Mouse (Mus musculus) left cerebral cortex, postnatal 10 days (tissue): Measurements from ENCODE around the gene Smim9. TPM values are rescaled to one million over a fixed set of nuclear protein-coding genes. Genes with fewer than 3 reads are reported as not detected.

Experiments
- total RNA-seq, 2 experiments: library from RNA; stranded (reverse); gene quantifications; 2 replicates each; pipeline ENCODE4 v1.2.3; 2021

Gene Smim9
- total RNA-seq, 2 experiments from 2014 or later = not detected

Other genes starting within 250 kb of the Smim9 start
- 1 to 10 TPM; 1.1 to 2.9 TPM for gene Gab3, start 78.3 kb downstream of the Smim9 start, total RNA-seq
- 10 to 100 TPM; 24.7 to 25.1 TPM for gene Dkc1, start 67.9 kb downstream of the Smim9 start, total RNA-seq
- gene Mpp1, start 32.8 kb downstream of the Smim9 start, total RNA-seq = 10 to 100 TPM; 25.5 to 26.8 TPM
- gene Fundc2, start 218.6 kb upstream of the Smim9 start, total RNA-seq = 10 to 100 TPM; 48.3 to 53.9 TPM
- gene F8, start 218.8 kb upstream of the Smim9 start, total RNA-seq = 1 to 10 TPM; 1.7 to 2.7 TPM